Mouse (Mus musculus) lung, adult 2 months (tissue): ENCODE data around the gene Gm8994.

Experiments
- CTCF ChIP-seq: fragments of 200-500 bp; IDR thresholded peaks from 2 replicates; pipeline ENCODE4 v1.5.1; 2011; ENCODE audit warnings: mild to moderate bottlenecking, low read length, control low read depth; ENCODE audit not compliant: insufficient read depth
- POLR2A ChIP-seq: fragments of 200-500 bp; IDR thresholded peaks from 2 replicates; pipeline ENCODE4 v1.6.1; 2011; ENCODE audit warnings: low read depth, mild to moderate bottlenecking, control low read depth, low read length, borderline replicate concordance; ENCODE audit errors: extremely low read depth

DNA sequence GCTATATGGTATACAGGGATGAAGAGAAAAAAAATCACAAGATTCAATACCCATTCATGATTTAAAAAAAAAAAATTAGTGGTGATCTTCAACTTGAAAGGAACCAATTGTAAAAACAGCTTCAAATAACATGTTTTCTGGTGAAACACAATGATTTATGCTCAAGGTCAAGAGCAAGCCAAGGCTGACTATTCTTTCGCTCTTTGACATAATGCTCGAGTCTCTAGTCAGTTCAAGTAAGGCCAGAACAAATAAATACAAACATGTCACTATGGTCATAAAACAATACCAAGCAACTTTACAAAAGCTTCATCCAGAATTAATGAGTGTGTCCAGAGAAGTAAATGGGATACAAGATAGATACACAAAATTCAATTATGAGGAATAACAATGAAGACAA, 31.1 kb upstream of the Gm8994 start:
- TF ChIP-seq CTCF (no peak), POLR2A (no peak)
